Mouse (Mus musculus) central nervous system, embryonic 14 days (tissue): ENCODE data around the gene Crip1. TPM values are rescaled to one million over a fixed set of nuclear protein-coding genes. Genes with fewer than 3 reads are reported as not detected.

ENCODE experiments used
- polyA plus RNA-seq: library from polyadenylated mRNA; depleted of rRNA; stranded (reverse); fragments of >200 nt; gene quantifications from 2 replicates; pipeline ENCODE4 v1.2.3, GENCODE M21; 2012; rRNA removed

Crip1 gene
- polyA plus RNA-seq: 60.6 and 128 TPM in 2 replicates

GRCm38 (mm10) chr12:113146112-113147057 is at the start of gene Crip1:
Crip1 (plus strand) TSS chr12:113146316.

DNA sequence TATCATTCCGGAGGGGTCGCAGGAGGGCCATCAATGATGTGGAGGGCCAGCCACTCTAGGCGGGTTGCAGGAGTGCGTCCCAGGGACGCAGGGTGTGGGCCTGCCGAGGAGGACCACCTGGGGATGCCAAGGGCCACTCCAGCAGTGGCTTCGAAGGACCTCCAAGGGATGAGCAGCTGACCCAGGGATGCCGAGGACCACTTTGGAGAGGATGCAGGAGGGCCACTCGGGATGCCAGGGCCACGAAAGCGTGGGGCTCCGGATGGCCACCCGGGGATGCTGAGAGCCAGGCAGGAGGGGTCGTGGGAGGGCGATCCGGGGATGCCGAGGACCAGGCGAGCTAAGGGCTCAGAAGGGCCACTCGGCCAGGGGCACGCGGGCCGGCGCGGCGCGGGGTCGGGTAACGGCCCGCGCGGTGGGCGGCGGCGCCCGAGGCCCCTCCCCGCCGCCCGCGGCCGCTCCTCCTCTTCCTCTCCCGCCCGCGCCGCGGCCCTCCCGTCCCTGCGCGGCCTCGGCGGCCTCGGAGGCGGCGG is 48.3 kb upstream of the Crip1 start, which contains the start of gene Mta1:
Mta1 (plus strand) TSS at position 530 of the 533 bp plus-strand sequence.

GRCm38 (mm10) chr12:113139908-113140615 is 6.1 kb upstream of the Crip1 start, which contains the start of gene Crip2:
Crip2 (plus strand) TSS chr12:113140236.

DNA sequence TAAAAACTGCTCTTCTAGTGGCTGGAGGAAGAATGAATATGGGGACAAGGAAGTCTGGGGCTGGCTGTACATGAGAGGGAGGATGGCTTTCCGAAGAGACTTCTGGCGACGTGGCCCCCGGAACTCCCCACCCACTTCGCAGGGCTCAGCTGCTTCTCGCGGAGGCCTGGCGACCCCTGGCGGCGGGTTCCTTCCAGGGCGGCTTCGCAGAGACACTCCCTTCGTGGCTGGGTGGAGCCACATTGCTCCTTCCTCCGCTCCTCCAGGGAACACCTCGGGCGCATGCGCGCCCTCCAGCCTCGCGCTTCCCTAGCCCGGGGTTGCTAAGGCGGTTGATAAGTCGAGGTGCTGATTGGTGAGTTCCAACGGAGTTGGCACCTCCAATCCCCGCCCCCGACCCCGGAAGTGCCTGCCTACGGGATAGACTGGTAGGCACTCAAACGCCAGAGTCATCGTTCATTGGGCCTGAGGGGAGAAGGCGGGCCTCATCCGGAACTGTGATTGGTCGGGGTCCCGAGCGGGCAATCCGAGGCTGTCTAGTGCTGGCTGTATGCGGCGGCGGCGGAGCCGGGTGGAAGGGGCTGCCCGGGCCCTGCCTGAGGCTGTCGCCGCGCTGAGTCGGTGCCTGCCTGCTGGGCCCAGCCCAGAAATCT is 9.9 kb downstream of the Crip1 start, which contains the start of gene Tedc1:
Tedc1 (plus strand) TSS at position 535 of the 653 bp plus-strand sequence.

GRCm38 (mm10) chr12:113185442-113186291 is 39.6 kb downstream of the Crip1 start, which contains the start of gene Tmem121:
Tmem121 (plus strand) TSS chr12:113185930.

Other genes starting within 250 kb of the Crip1 start
- 44.5 and 56.0 TPM in 2 replicates for gene Jag2, start 216.5 kb upstream of the Crip1 start, polyA plus RNA-seq
- gene Nudt14, start 204.2 kb upstream of the Crip1 start, polyA plus RNA-seq: 37.1 and 42.3 TPM in 2 replicates
- gene Btbd6, start 169.8 kb upstream of the Crip1 start, polyA plus RNA-seq: 42.4 and 44.8 TPM in 2 replicates
- 80.8 and 84.7 TPM in 2 replicates for gene Brf1, start 145.6 kb upstream of the Crip1 start, polyA plus RNA-seq
- 74.1 and 81.7 TPM in 2 replicates for gene Pacs2, start 131.8 kb upstream of the Crip1 start, polyA plus RNA-seq
- 0.27 and 0.34 TPM in 2 replicates for gene Tex22, start 71.8 kb upstream of the Crip1 start, polyA plus RNA-seq
- 111 and 114 TPM in 2 replicates for gene Mta1, start 48.0 kb upstream of the Crip1 start, polyA plus RNA-seq
- gene Crip2, start 6.1 kb upstream of the Crip1 start, polyA plus RNA-seq: 250 and 289 TPM in 2 replicates
- gene Tedc1, start 10.1 kb downstream of the Crip1 start, polyA plus RNA-seq: 20.0 and 21.7 TPM in 2 replicates
- gene Tmem121, start 39.6 kb downstream of the Crip1 start, polyA plus RNA-seq: 51.1 and 57.3 TPM in 2 replicates